In genomic region chr14:50929951-50930350, GRCm38 (mm10) we compare ENCODE assay signal across 8 mouse cellular contexts. TPM values are rescaled to one million over a fixed set of nuclear protein-coding genes. Genes with fewer than 3 reads are reported as not detected.
A peak's percentile ranks its signal among the peaks of the same experiment; 100 is the strongest.
DNase-seq lines count a peak whose midpoint lies in the region; ATAC-seq and TF ChIP-seq lines count a peak whose summit lies in the region.

No protein-coding gene starts in this region.

- peak overlapping the region; percentile 85 for H3K4me2 ChIP-seq in intestine, postnatal 0 days (replicated peaks; ENCODE audit: low read depth)
- H3K4me2 ChIP-seq in midbrain, postnatal 0 days (ENCODE audit: low read depth, low read length, poor library complexity, severe bottlenecking), result peak overlapping the region; percentile 89

- peak overlapping the region; percentile 83 for H3K9ac ChIP-seq in liver, adult 2 months (ENCODE audit: low read depth, low read length)
- peak overlapping the region; percentile 90 for H3K9ac ChIP-seq in intestine, postnatal 0 days (ENCODE audit: low read depth, low read length)
- H3K9ac ChIP-seq in midbrain, postnatal 0 days (replicated peaks; ENCODE audit: low read length, poor library complexity, severe bottlenecking), result peak overlapping the region; percentile 99

- H3K27ac ChIP-seq in liver, adult 2 months (replicated peaks; ENCODE audit: insufficient read depth, low read depth, low read length), result peak overlapping the region; percentile 80
- 0 out of 2 replicates have a peak overlapping the region, but pooled peaks have one; percentile 9 for H3K27ac ChIP-seq in embryonic fibroblast, embryonic 13.5 days (ENCODE audit: insufficient read depth, low read length)
- H3K27ac ChIP-seq in intestine, postnatal 0 days (ENCODE audit: low read depth, low read length), result peak overlapping the region; percentile 96
- H3K27ac ChIP-seq in midbrain, postnatal 0 days (ENCODE audit: low read depth, low read length), result peak overlapping the region; percentile 85

- DNase-seq in liver, adult 2 months (ENCODE audit: extremely low read depth, low read depth, low spot score), result peak; percentile 18
- no peak for DNase-seq in liver
- no peak for DNase-seq in midbrain, postnatal 0 days (ENCODE audit: low spot score)
- no peak for DNase-seq in cerebellum, adult 18-20 months
- DNase-seq in right cerebral cortex, adult 2 months (ENCODE audit: low spot score in 2 of 2), result no peak
- no peak for DNase-seq in left cerebral cortex, adult 18-20 months (ENCODE audit: low spot score in 2 of 2)

- TF ChIP-seq CTCF in liver, adult 2 months (IDR thresholded peaks at IDR 0.05; ENCODE audit: low read depth, low read length), result no peak
- TF ChIP-seq CTCF in embryonic fibroblast, embryonic 13.5 days (IDR thresholded peaks at IDR 0.05; ENCODE audit: borderline replicate concordance, insufficient read depth, low read length), result no peak
- TF ChIP-seq CTCF in intestine, postnatal 0 days (IDR thresholded peaks at IDR 0.05; ENCODE audit: low read depth), result no peak
- TF ChIP-seq CTCF in midbrain, postnatal 0 days (IDR thresholded peaks at IDR 0.05), result no peak

- no peaks in the 10 kb centered on the region for H3K9me3 ChIP-seq in intestine, postnatal 0 days (ENCODE audit: control insufficient read depth)
- H3K9me3 ChIP-seq in midbrain, postnatal 0 days (ENCODE audit: low read length), result no peaks in the 10 kb centered on the region

- ATAC-seq in intestine, postnatal 0 days, result no peak
- ATAC-seq in midbrain, postnatal 0 days (ENCODE audit: low FRiP score), result no peak

- no peak for TF ChIP-seq POLR2A in liver, adult 2 months (IDR thresholded peaks at IDR 0.05; ENCODE audit: extremely low read depth, insufficient read depth, low read length)
- no peak for TF ChIP-seq POLR2A in embryonic fibroblast, embryonic 13.5 days (IDR thresholded peaks at IDR 0.05; ENCODE audit: low read depth, low read length)

- no peaks in the 10 kb centered on the region for H3K27me3 ChIP-seq in liver, adult 2 months (ENCODE audit: control insufficient read depth, insufficient read depth, low read length)
- no peaks in the 10 kb centered on the region for H3K27me3 ChIP-seq in intestine, postnatal 0 days (replicated peaks; ENCODE audit: control insufficient read depth, insufficient read depth, low read length)
- no peaks in the 10 kb centered on the region for H3K27me3 ChIP-seq in midbrain, postnatal 0 days (ENCODE audit: insufficient read depth, low read length)

- peaks cover 29% of the 10 kb centered on the region for H3K36me3 ChIP-seq in liver, adult 2 months (ENCODE audit: control insufficient read depth, insufficient read depth, low read length)
- H3K36me3 ChIP-seq in intestine, postnatal 0 days (ENCODE audit: control insufficient read depth, insufficient read depth), result peaks cover 30% of the 10 kb centered on the region
- peaks cover 23% of the 10 kb centered on the region for H3K36me3 ChIP-seq in midbrain, postnatal 0 days (ENCODE audit: insufficient read depth, low read length)

- H3K4me1 ChIP-seq in liver, adult 2 months (ENCODE audit: control insufficient read depth, insufficient read depth, low read length), result peaks cover 9% of the 10 kb centered on the region
- H3K4me1 ChIP-seq in embryonic fibroblast, embryonic 13.5 days (ENCODE audit: control insufficient read depth, insufficient read depth, low read length), result peaks cover 7% of the 10 kb centered on the region
- 0 out of 2 replicates have a peak, but pooled peaks cover 5% of the 10 kb centered on the region for H3K4me1 ChIP-seq in intestine, postnatal 0 days (replicated peaks; ENCODE audit: control insufficient read depth, insufficient read depth, low read length)
- peaks cover 11% of the 10 kb centered on the region; the same call in 1 of the 2 replicates for H3K4me1 ChIP-seq in midbrain, postnatal 0 days (ENCODE audit: insufficient read depth, low read length)

- peak overlapping the region; percentile 68 for H3K4me3 ChIP-seq in liver, adult 2 months (ENCODE audit: insufficient read depth, low read depth, low read length)
- H3K4me3 ChIP-seq in embryonic fibroblast, embryonic 13.5 days (ENCODE audit: insufficient read depth, low read length), result peak overlapping the region; percentile 96
- peak overlapping the region; percentile 88 for H3K4me3 ChIP-seq in intestine, postnatal 0 days (ENCODE audit: low read depth, low read length)
- H3K4me3 ChIP-seq in midbrain, postnatal 0 days (ENCODE audit: low read depth, low read length), result peak overlapping the region; percentile 97

- no peaks in the 10 kb centered on the region; the same call in 1 of the 2 replicates for H3K79me2 ChIP-seq in liver, adult 2 months (ENCODE audit: control insufficient read depth, insufficient read depth, low read length)

- WGBS in liver, adult 2 months, result 7% methylated on average over 10 of the region's 10 CpGs
- 9% methylated on average over 10 of the region's 10 CpGs for WGBS in intestine, postnatal 0 days
- 17% methylated on average over 10 of the region's 10 CpGs for WGBS in midbrain, postnatal 0 days

RNA-seq across cellular contexts. Expression of gene Pip4p1, which starts 0.7 kb away (rescaled TPM):
- 11.9 and 18.7 TPM in 2 replicates for total RNA-seq in liver, adult 2 months (2014; rRNA removed)
- polyA plus RNA-seq in liver, adult 2 months (2012; rRNA removed), result 40.5 and 43.6 TPM in 2 replicates
- polyA plus RNA-seq in embryonic fibroblast, embryonic 13.5 days (2011; ENCODE audit: insufficient read length, low read depth, missing spikeins), result 66.4 and 69.5 TPM in 2 replicates
- polyA plus RNA-seq in intestine, postnatal 0 days (2015; fragmentation: Nextera tagmentation; extraction: Ambion mirVana), result 51.2 and 51.4 TPM in 2 replicates
- 65.4 and 105 TPM in 2 replicates for total RNA-seq in midbrain, postnatal 0 days (2014; rRNA removed)
- 98.4 and 99.4 TPM in 2 replicates for polyA plus RNA-seq in midbrain, postnatal 0 days (2015; fragmentation: Nextera tagmentation; extraction: Ambion mirVana)
- total RNA-seq in left cerebral cortex, adult 18-20 months (2021), result 100 to 1,000 TPM in 1 of 2 experiments, 10 to 100 TPM in 1; 92.3 to 102 TPM

RNA-seq across cellular contexts. Expression of gene Pnp, which starts 0.9 kb away (rescaled TPM):
- 102 and 111 TPM in 2 replicates for total RNA-seq in liver, adult 2 months (2014; rRNA removed)
- 83.1 and 97.7 TPM in 2 replicates for polyA plus RNA-seq in liver, adult 2 months (2012; rRNA removed)
- 64.5 and 79.4 TPM in 2 replicates for polyA plus RNA-seq in embryonic fibroblast, embryonic 13.5 days (2011; ENCODE audit: insufficient read length, low read depth, missing spikeins)
- 138 and 143 TPM in 2 replicates for polyA plus RNA-seq in intestine, postnatal 0 days (2015; fragmentation: Nextera tagmentation; extraction: Ambion mirVana)
- total RNA-seq in midbrain, postnatal 0 days (2014; rRNA removed), result 18.8 and 35.9 TPM in 2 replicates
- 12.5 and 14.4 TPM in 2 replicates for polyA plus RNA-seq in midbrain, postnatal 0 days (2015; fragmentation: Nextera tagmentation; extraction: Ambion mirVana)
- 10 to 100 TPM; 13.7 to 16.4 TPM for total RNA-seq in left cerebral cortex, adult 18-20 months (2021)

RNA-seq across cellular contexts. Expression of gene Apex1, which starts 5.2 kb away (rescaled TPM):
- total RNA-seq in liver, adult 2 months (2014; rRNA removed), result 27.8 and 33.6 TPM in 2 replicates
- polyA plus RNA-seq in liver, adult 2 months (2012; rRNA removed), result 27.1 and 28.4 TPM in 2 replicates
- polyA plus RNA-seq in embryonic fibroblast, embryonic 13.5 days (2011; ENCODE audit: insufficient read length, low read depth, missing spikeins), result 62.4 and 68.1 TPM in 2 replicates
- polyA plus RNA-seq in intestine, postnatal 0 days (2015; fragmentation: Nextera tagmentation; extraction: Ambion mirVana), result 71.0 and 74.1 TPM in 2 replicates
- total RNA-seq in midbrain, postnatal 0 days (2014; rRNA removed), result 79.9 and 84.1 TPM in 2 replicates
- 150 and 162 TPM in 2 replicates for polyA plus RNA-seq in midbrain, postnatal 0 days (2015; fragmentation: Nextera tagmentation; extraction: Ambion mirVana)
- total RNA-seq in left cerebral cortex, adult 18-20 months (2021), result 10 to 100 TPM; 57.7 to 61.6 TPM

RNA-seq across cellular contexts. Expression of gene Osgep, which starts 5.3 kb away (rescaled TPM):
- total RNA-seq in liver, adult 2 months (2014; rRNA removed), result 69.2 and 85.0 TPM in 2 replicates
- 41.5 and 50.1 TPM in 2 replicates for polyA plus RNA-seq in liver, adult 2 months (2012; rRNA removed)
- 30.5 and 38.8 TPM in 2 replicates for polyA plus RNA-seq in embryonic fibroblast, embryonic 13.5 days (2011; ENCODE audit: insufficient read length, low read depth, missing spikeins)
- 56.8 and 57.8 TPM in 2 replicates for polyA plus RNA-seq in intestine, postnatal 0 days (2015; fragmentation: Nextera tagmentation; extraction: Ambion mirVana)
- total RNA-seq in midbrain, postnatal 0 days (2014; rRNA removed), result 43.7 and 83.3 TPM in 2 replicates
- 64.9 and 70.4 TPM in 2 replicates for polyA plus RNA-seq in midbrain, postnatal 0 days (2015; fragmentation: Nextera tagmentation; extraction: Ambion mirVana)
- 10 to 100 TPM; 30.9 to 35.2 TPM for total RNA-seq in left cerebral cortex, adult 18-20 months (2021)

RNA-seq across cellular contexts. Expression of gene Gm49342, which starts 14.4 kb away (rescaled TPM):
- total RNA-seq in liver, adult 2 months (2014; rRNA removed), result 51.7 and 94.7 TPM in 2 replicates
- 45.7 and 80.3 TPM in 2 replicates for polyA plus RNA-seq in liver, adult 2 months (2012; rRNA removed)
- 22.3 and 51.1 TPM in 2 replicates for polyA plus RNA-seq in embryonic fibroblast, embryonic 13.5 days (2011; ENCODE audit: insufficient read length, low read depth, missing spikeins)
- not detected in 2 replicates for polyA plus RNA-seq in intestine, postnatal 0 days (2015; fragmentation: Nextera tagmentation; extraction: Ambion mirVana)
- total RNA-seq in midbrain, postnatal 0 days (2014; rRNA removed), result 0.82 and 8.3 TPM in 2 replicates
- polyA plus RNA-seq in midbrain, postnatal 0 days (2015; fragmentation: Nextera tagmentation; extraction: Ambion mirVana), result 0.70 and 0.75 TPM in 2 replicates
- total RNA-seq in left cerebral cortex, adult 18-20 months (2021), result 10 to 100 TPM in 1 of 2 experiments, 1 to 10 TPM in 1; 5.3 to 10.1 TPM

Comparison
In these comparisons a context has a peak if more than half of its experiments do, and no peak if none do; other contexts are left out.
1. H3K27ac ChIP-seq: peak in every context shown above with its lines; median percentile 96 in intestine, postnatal 0 days; 85 in midbrain, postnatal 0 days; 80 in liver, adult 2 months; 9 in embryonic fibroblast, embryonic 13.5 days.